Mouse (Mus musculus): Measurements from ENCODE around the gene Sox6. TPM values are rescaled to one million over a fixed set of nuclear protein-coding genes. Genes with fewer than 3 reads are reported as not detected.
"Not testable (repeated sequence)": the region's sequence is repeated elsewhere in the genome, so short reads cannot be mapped to it uniquely, and the experiment has no call there.

Sox6 gene
- polyA plus RNA-seq (2014; fragmentation: Nextera tagmentation; extraction: Ambion mirVana): 79.3 and 82.6 TPM in 2 replicates

GRCm38 (mm10) chr7:116038511-116038910 lies at the start of gene Sox6:
TSS of gene Sox6 (minus strand) at chr7:116038796.
- Histone ChIP-seq H3K9ac (ENCODE audit: low read length) (peak within 1 kb of the TSS; percentile 54), H3K36me3 (ENCODE audit: control insufficient read depth, insufficient read depth, low read length) (no peaks in the 10 kb centered on the region), H3K4me3 (ENCODE audit: low read depth, low read length) (peak within 1 kb of the TSS; percentile 50), H3K4me1 (ENCODE audit: control insufficient read depth, insufficient read depth, low read length) (peaks cover 22% of the 10 kb centered on the region), H3K27me3 (ENCODE audit: control insufficient read depth, insufficient read depth, low read length) (peaks cover 35% of the 10 kb centered on the region), H3K4me2 (ENCODE audit: low read depth) (peak within 1 kb of the TSS; percentile 93), H3K9me3 (ENCODE audit: control insufficient read depth, low read length) (no peaks in the 10 kb centered on the region), H3K27ac (ENCODE audit: low read depth, low read length) (peak within 1 kb of the TSS; percentile 39; the same call in 1 of the 2 replicates)
- WGBS: under 1% methylated on average over 11 of the region's 11 CpGs
- peak; percentile 54 for DNase-seq (ENCODE audit: low spot score)
- ATAC-seq (ENCODE audit: insufficient read depth, low FRiP score, low TSS enrichment): no peak

GRCm38 (mm10) chr7:116084366-116084765 lies 45.8 kb upstream of the Sox6 start, which contains the start of gene Gm4353:
TSS of gene Gm4353 (minus strand) at chr7:116084635.
- not testable (repeated sequence) for H3K4me2 ChIP-seq (ENCODE audit: low read depth); H3K4me1 ChIP-seq (ENCODE audit: control insufficient read depth, insufficient read depth, low read length); H3K27ac ChIP-seq (ENCODE audit: low read depth, low read length); H3K4me3 ChIP-seq (ENCODE audit: low read depth, low read length); H3K27me3 ChIP-seq (ENCODE audit: control insufficient read depth, insufficient read depth, low read length); ATAC-seq (ENCODE audit: insufficient read depth, low FRiP score, low TSS enrichment); H3K9me3 ChIP-seq (ENCODE audit: control insufficient read depth, low read length); H3K9ac ChIP-seq (ENCODE audit: low read length); H3K36me3 ChIP-seq (ENCODE audit: control insufficient read depth, insufficient read depth, low read length); DNase-seq (ENCODE audit: low spot score)
- 95% methylated on average over 11 of the region's 11 CpGs for WGBS

DNA sequence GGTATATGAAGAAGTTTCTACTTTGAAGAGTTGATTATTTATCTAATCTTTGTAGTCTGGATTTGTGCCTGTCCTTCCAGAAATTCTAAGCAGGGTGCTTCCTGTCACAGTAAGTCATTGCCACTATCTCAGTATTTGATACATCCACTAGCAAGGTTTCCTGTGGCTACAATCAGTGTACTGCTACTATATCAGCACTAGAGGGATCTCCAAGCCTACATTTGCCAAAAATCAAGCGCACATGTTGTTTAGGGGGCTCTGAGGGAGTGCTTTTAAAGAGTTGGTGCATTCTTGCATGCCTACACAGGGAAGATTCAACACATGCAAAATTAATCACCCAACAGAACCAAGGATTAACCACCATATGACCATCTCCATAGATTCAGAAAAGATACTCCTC lies 22.1 kb upstream of the Sox6 start:
- H3K27me3 ChIP-seq (ENCODE audit: control insufficient read depth, insufficient read depth, low read length): no peaks in the 10 kb centered on the region
- no peaks in the 10 kb centered on the region for H3K4me1 ChIP-seq (ENCODE audit: control insufficient read depth, insufficient read depth, low read length)
- no peak overlapping the region for H3K27ac ChIP-seq (ENCODE audit: low read depth, low read length)
- WGBS: 75% methylated on average over 1 of the region's 1 CpGs
- no peaks in the 10 kb centered on the region for H3K36me3 ChIP-seq (ENCODE audit: control insufficient read depth, insufficient read depth, low read length)
- no peak overlapping the region for H3K4me3 ChIP-seq (ENCODE audit: low read depth, low read length)
- no peak overlapping the region for H3K4me2 ChIP-seq (ENCODE audit: low read depth)
- DNase-seq (ENCODE audit: low spot score): no peak
- no peak overlapping the region for H3K9ac ChIP-seq (ENCODE audit: low read length)
- no peak for ATAC-seq (ENCODE audit: insufficient read depth, low FRiP score, low TSS enrichment)
- H3K9me3 ChIP-seq (ENCODE audit: control insufficient read depth, low read length): no peaks in the 10 kb centered on the region

- no peak for DNase-seq (ENCODE audit: low spot score)
- WGBS: 15% methylated on average over 15 of the region's 15 CpGs
- Histone ChIP-seq H3K4me1 (ENCODE audit: control insufficient read depth, insufficient read depth, low read length) (peaks cover 16% of the 10 kb centered on the region), H3K9me3 (ENCODE audit: control insufficient read depth, low read length) (no peaks in the 10 kb centered on the region), H3K36me3 (ENCODE audit: control insufficient read depth, insufficient read depth, low read length) (no peaks in the 10 kb centered on the region), H3K4me2 (ENCODE audit: low read depth) (peak overlapping the region; percentile 93), H3K27ac (ENCODE audit: low read depth, low read length) (no peak overlapping the region), H3K9ac (ENCODE audit: low read length) (no peak overlapping the region), H3K27me3 (ENCODE audit: control insufficient read depth, insufficient read depth, low read length) (peaks cover 28% of the 10 kb centered on the region), H3K4me3 (ENCODE audit: low read depth, low read length) (no peak overlapping the region)
- peak; percentile 17; the same call in 1 of the 2 replicates for ATAC-seq (ENCODE audit: insufficient read depth, low FRiP score, low TSS enrichment)
Measured at GRCm38 (mm10) chr7:116040470-116041019, 1.9 kb upstream of the Sox6 start.

DNA sequence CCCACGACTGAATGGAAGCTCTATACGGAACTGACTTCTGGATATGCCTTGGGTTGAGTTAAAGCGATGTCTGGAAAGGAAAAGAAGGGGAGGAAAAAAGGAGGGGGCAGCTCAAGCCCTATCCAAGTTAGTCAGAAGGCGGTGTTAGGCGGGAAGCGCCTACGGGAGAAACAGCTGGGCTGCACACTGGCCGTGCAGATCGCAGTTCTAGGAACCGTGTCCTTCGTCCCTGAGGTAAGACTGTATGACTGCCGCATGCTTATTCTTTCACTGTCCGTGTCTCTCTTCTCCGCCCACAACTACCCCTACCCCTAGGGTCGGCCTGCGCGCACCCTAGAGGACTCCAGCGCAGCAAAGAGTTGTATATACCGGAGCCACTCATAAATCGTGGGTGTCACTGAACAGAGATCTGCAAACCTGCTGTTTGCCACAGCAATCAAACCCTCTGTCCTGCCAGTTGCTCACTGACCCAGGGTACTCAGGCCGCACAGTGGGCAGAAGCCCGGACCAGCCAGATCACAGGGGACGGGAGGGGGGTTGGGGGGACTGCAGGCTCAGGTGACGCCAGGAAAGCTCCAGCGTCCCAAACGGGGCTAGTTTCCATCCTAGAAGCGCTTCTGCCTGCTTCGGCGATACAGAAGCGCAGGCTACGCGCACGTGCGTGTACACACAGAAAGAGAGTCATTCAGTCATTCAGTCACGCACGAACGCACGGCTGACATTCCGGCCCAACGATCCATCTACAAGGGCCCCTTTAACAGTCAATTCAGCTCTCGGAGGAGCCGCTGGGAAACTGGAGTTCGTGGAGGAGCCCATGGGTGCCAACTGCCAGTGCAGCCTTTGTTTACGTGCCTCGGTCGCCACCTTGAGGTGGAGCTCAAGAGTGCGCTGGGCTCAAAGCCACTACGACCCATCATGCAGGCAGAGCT lies 1.2 kb upstream of the Sox6 start:
- peaks cover 20% of the 10 kb centered on the region for H3K4me1 ChIP-seq (ENCODE audit: control insufficient read depth, insufficient read depth, low read length)
- no peaks in the 10 kb centered on the region for H3K9me3 ChIP-seq (ENCODE audit: control insufficient read depth, low read length)
- H3K4me3 ChIP-seq (ENCODE audit: low read depth, low read length): peak overlapping the region; percentile 50
- H3K27ac ChIP-seq (ENCODE audit: low read depth, low read length): peak overlapping the region; percentile 39; the same call in 1 of the 2 replicates
- H3K27me3 ChIP-seq (ENCODE audit: control insufficient read depth, insufficient read depth, low read length): peaks cover 35% of the 10 kb centered on the region
- ATAC-seq (ENCODE audit: insufficient read depth, low FRiP score, low TSS enrichment): peak; percentile 78
- WGBS: under 1% methylated on average over 48 of the region's 48 CpGs
- DNase-seq (ENCODE audit: low spot score): peak; percentile 88
- peak overlapping the region; percentile 54 for H3K9ac ChIP-seq (ENCODE audit: low read length)
- H3K36me3 ChIP-seq (ENCODE audit: control insufficient read depth, insufficient read depth, low read length): no peaks in the 10 kb centered on the region
- H3K4me2 ChIP-seq (ENCODE audit: low read depth): peak overlapping the region; percentile 93

GRCm38 (mm10) chr7:116039196-116039537 lies 571 bp upstream of the Sox6 start, which contains the start of gene 1110004F10Rik:
TSS of gene 1110004F10Rik (plus strand) at chr7:116039397.
- no peaks in the 10 kb centered on the region for H3K9me3 ChIP-seq (ENCODE audit: control insufficient read depth, low read length)
- peak within 1 kb of the TSS; percentile 93 for H3K4me2 ChIP-seq (ENCODE audit: low read depth)
- 0% methylated on average over 11 of the region's 11 CpGs for WGBS
- no peak for DNase-seq (ENCODE audit: low spot score)
- peak within 1 kb of the TSS; percentile 50 for H3K4me3 ChIP-seq (ENCODE audit: low read depth, low read length)
- H3K27ac ChIP-seq (ENCODE audit: low read depth, low read length): peak within 1 kb of the TSS; percentile 39; the same call in 1 of the 2 replicates
- peak within 1 kb of the TSS; percentile 54 for H3K9ac ChIP-seq (ENCODE audit: low read length)
- peaks cover 35% of the 10 kb centered on the region for H3K27me3 ChIP-seq (ENCODE audit: control insufficient read depth, insufficient read depth, low read length)
- H3K4me1 ChIP-seq (ENCODE audit: control insufficient read depth, insufficient read depth, low read length): peaks cover 22% of the 10 kb centered on the region
- no peak for ATAC-seq (ENCODE audit: insufficient read depth, low FRiP score, low TSS enrichment)
- no peaks in the 10 kb centered on the region for H3K36me3 ChIP-seq (ENCODE audit: control insufficient read depth, insufficient read depth, low read length)

DNA sequence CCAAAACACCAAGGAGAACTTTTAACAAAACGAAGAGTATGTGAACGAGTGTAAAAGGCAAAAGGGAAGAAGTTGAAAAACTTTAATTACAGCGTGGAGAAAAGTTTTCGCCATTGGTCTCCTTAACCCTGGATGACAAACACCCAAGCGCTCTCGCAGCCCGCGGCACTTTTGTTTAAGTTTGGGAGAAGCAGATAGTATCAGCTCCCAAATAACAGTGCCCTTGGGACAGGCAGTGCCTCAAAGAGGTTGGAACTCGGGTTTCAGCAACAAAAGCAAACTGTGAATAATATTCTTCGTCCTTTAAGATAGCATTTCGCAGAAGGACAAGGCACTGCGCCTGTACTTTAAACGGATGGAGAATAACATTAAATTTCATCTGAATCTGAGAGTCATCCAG lies 572 bp downstream of the Sox6 start:
- Histone ChIP-seq H3K4me3 (ENCODE audit: low read depth, low read length) (peak overlapping the region; percentile 50), H3K27me3 (ENCODE audit: control insufficient read depth, insufficient read depth, low read length) (peaks cover 35% of the 10 kb centered on the region), H3K27ac (ENCODE audit: low read depth, low read length) (no peak overlapping the region), H3K9me3 (ENCODE audit: control insufficient read depth, low read length) (no peaks in the 10 kb centered on the region), H3K36me3 (ENCODE audit: control insufficient read depth, insufficient read depth, low read length) (no peaks in the 10 kb centered on the region), H3K9ac (ENCODE audit: low read length) (no peak overlapping the region), H3K4me1 (ENCODE audit: control insufficient read depth, insufficient read depth, low read length) (peaks cover 22% of the 10 kb centered on the region), H3K4me2 (ENCODE audit: low read depth) (peak overlapping the region; percentile 93)
- 2% methylated on average over 13 of the region's 13 CpGs for WGBS
- DNase-seq (ENCODE audit: low spot score) (no peak), ATAC-seq (ENCODE audit: insufficient read depth, low FRiP score, low TSS enrichment) (no peak)

GRCm38 (mm10) chr7:116036591-116037555 lies 1.7 kb downstream of the Sox6 start:
- Histone ChIP-seq H3K9ac (ENCODE audit: low read length) (no peak overlapping the region), H3K9me3 (ENCODE audit: control insufficient read depth, low read length) (no peaks in the 10 kb centered on the region), H3K4me1 (ENCODE audit: control insufficient read depth, insufficient read depth, low read length) (peaks cover 23% of the 10 kb centered on the region), H3K27ac (ENCODE audit: low read depth, low read length) (no peak overlapping the region), H3K4me3 (ENCODE audit: low read depth, low read length) (peak overlapping the region; percentile 13; the same call in 1 of the 2 replicates), H3K36me3 (ENCODE audit: control insufficient read depth, insufficient read depth, low read length) (no peaks in the 10 kb centered on the region), H3K27me3 (ENCODE audit: control insufficient read depth, insufficient read depth, low read length) (peaks cover 35% of the 10 kb centered on the region), H3K4me2 (ENCODE audit: low read depth) (peak overlapping the region; percentile 35; the same call in 1 of the 2 replicates)
- DNase-seq (ENCODE audit: low spot score) (peak; percentile 28), ATAC-seq (ENCODE audit: insufficient read depth, low FRiP score, low TSS enrichment) (no peak)
- WGBS: 15% methylated on average over 18 of the region's 18 CpGs

Data from neural tube, embryonic 11.5 days (tissue).